Mouse (Mus musculus) testis, postnatal 14 days (tissue): ENCODE data around the gene Mfn1.

Experiments
- DNase-seq: peaks from one replicate; pipeline ENCODE4 v3.0.0; 2021; ENCODE audit warnings: low spot score

The Mfn1 gene

DNA sequence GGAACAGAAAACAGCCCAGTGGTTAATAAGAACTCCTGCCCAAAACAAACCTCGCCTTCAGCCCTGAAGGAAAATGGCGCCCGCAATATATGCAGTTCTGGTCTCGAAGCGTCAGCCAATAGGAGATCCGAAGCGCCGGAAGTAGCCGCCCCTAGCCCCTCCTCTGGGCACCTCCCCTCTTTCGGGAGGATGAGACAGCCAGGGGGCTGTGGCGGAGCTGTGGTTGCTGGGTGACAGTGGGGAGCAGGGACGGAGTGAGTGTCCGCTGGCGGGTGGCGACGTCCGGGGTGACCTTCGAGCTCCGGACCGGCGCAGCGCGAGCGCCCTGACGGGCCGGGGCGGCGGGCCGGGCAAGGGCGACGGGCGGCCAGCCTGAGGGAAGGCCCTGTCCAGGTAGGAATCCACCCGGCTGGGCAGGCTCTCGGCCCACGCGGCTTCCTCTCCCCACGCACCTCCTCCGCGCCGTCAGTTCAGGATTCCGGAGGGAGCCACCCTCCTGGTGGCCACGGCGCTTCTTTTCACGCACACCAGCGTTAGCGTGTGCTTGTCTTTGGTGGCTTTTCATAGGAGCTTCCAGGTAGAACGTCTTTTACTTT is at the start of gene Mfn1:
TSS of gene Mfn1 (plus strand) at position 163 of the 596 bp plus-strand sequence.
- DNase-seq = peak; percentile 95

GRCm38 (mm10) chr3:32479961-32480360 is 49.3 kb upstream of the Mfn1 start:
- DNase-seq = no peak

DNA sequence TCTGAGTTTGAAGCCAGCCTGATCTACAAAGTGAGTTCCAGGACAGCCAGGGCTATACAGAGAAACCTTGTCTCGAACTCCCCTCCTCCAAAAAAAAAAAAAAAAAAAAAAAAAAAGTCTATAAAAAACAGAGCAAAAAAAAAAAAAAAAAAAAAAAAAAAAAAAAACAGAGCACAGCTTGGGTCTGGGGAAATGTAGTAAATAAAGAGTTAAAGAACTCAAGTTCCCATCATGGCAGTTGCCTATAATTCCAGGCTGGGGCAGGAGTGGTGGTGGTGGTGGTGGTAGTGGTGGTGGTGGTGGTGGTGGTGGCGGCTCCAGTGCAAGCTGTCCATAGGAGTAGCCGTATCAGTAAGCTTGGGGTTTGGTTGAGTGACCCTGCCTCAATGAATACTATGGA is 46.2 kb upstream of the Mfn1 start:
- DNase-seq = no peak

DNA sequence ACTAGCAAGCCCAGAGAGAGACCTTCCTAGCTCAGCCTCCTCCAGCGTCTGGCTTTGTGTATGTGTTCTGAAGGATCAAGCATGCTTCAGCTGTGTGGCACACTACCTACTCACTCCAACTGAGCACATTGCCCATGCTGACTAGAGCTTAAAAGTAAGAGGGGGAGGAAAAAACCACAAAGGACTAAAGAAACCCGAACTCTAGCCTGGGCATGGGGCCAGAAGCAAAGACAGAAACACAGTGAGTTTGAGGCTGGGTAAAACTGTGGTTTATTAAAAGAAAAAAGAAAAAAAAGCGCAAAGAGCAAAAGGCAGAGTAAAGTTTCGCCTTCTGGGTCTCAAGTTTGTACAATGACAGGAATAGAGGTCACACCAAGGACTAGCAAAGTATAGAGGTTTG is 42.7 kb upstream of the Mfn1 start:
- DNase-seq = no peak

- DNase-seq = no peak
Observed at GRCm38 (mm10) chr3:32488172-32488571, 41.1 kb upstream of the Mfn1 start.

- DNase-seq = no peak
Observed at GRCm38 (mm10) chr3:32490076-32490927, 39.0 kb upstream of the Mfn1 start.

DNA sequence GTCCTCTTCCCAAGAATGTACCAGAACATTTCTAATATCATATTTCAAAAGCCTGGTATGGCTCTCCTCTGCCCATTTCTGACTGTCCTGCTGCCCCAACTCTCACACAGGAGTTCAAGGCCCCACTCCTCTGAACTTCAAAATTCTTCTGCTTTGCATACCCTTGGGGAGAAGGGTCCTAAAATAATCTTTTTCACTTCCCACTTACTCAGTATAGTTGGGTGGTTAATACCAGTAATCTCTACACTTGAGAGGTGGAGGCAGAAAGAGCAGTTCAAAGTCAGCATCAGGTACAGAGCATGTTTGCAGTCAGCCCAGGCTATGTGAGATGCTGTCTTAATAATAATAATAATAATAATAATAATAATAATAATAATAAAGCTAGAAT is 38.3 kb upstream of the Mfn1 start:
- no peak for DNase-seq

DNA sequence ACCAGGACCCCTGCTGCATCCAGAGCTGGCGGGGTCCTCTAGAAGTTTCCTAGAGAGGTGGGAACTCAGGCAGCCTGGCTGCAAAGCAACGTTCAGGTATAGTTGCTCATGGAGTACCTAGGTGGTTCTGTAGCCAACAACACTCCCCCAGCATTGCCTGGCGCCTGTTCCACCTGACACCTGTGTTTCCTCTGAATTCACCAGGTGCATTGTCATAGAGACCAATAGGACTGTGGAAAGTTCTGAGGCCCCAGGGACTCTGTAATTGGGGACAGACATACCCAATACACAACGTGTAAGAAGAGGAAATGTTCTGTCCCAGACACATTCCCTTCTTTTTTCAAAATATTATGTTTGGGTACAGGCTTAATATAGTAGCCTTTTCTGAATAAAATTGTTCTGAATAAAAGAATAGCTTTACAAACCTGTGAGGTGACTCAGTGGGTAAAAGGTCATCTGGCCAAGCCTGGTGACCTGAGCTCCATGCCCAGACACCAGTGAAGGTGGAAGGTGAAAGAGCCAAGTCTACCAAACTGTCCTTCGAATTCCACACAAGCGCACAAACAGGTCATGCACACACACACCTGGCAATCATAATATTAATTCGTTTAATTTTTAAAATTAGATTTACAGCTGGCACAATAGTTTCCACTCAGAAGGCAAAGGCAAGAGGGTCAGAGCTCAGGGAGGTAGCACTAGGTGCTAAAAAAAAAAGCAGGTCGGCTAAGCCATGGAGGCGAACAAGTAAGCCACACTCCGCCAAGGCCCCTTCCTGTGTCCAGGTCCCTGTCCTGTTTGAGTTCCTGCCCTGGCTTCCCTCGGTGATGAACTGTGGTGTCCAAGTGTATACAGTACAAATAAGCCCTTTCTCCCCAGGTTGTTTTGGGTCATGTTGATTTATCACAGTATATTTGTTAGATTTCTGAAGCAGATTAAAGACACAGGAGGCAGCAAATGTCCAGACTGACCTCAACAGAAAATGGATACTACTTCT is 36.9 kb upstream of the Mfn1 start, which contains the start of gene Kcnmb3:
TSS of gene Kcnmb3 (minus strand) at position 135 of the 994 bp plus-strand sequence.
- no peak for DNase-seq

GRCm38 (mm10) chr3:32494387-32495087 is 34.7 kb upstream of the Mfn1 start:
- no peak for DNase-seq

- DNase-seq = no peak
Observed at GRCm38 (mm10) chr3:32495088-32495770, 34.0 kb upstream of the Mfn1 start.

DNA sequence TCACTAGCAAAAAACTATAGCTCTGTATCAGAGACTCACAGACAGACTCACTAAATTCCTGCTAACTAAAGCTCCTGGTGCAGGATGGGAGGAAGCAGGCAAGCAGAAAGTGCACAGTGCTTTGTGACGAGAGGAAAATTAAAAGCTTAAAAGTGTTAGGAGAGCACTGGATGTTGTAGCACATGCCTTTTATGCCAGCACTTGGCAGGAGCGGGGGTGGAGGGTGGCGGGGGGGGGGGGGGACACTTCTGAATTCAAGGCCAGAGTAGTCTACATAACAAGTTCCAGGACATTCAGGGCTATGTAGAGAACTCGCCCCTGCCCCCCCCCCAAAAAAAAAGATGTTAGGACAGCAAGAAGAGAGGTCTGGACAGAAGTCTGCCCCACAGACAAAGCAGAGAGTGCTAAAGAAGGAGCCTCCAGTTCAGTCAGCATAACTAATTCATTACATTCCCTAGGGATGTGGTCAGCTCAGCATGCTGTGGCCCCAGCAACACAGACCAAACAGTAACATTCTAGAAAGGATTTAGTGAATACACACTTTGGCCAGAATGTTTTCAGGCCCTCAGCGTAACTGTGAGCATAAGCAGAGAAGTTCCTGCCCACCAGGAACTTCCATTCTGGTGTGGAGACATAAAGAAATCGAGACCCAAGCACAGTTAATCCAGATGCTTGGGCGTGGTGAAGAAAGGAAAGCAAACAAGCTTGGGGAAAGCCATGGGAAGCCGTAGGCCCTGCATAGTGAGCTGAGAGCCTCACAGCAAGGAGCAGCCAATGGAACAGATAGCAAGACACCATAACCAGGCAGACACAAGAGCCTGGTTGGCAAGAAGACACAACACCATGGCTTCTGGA is 33.2 kb upstream of the Mfn1 start:
- no peak for DNase-seq

DNA sequence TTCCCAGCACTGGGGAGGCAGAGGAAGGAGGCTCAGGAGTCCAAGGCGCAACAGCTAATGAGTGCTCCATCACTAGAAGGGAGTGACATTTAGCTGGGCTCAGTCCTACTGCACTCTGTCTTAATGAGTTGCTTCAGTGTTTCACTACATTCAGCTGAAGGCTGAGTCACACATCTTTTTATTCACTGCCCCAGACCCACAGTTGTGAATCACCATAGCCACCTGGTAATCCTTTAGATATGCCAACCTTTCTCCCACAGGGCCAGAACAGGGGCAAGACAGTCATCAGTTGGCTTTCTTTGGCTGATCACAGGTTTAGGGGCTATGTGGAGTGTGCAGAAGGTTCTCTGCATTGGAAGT is 32.6 kb upstream of the Mfn1 start:
- DNase-seq = no peak

- DNase-seq = no peak
Observed at GRCm38 (mm10) chr3:32500346-32500745, 28.9 kb upstream of the Mfn1 start.

GRCm38 (mm10) chr3:32505841-32506240 is 23.4 kb upstream of the Mfn1 start:
- no peak for DNase-seq

DNA sequence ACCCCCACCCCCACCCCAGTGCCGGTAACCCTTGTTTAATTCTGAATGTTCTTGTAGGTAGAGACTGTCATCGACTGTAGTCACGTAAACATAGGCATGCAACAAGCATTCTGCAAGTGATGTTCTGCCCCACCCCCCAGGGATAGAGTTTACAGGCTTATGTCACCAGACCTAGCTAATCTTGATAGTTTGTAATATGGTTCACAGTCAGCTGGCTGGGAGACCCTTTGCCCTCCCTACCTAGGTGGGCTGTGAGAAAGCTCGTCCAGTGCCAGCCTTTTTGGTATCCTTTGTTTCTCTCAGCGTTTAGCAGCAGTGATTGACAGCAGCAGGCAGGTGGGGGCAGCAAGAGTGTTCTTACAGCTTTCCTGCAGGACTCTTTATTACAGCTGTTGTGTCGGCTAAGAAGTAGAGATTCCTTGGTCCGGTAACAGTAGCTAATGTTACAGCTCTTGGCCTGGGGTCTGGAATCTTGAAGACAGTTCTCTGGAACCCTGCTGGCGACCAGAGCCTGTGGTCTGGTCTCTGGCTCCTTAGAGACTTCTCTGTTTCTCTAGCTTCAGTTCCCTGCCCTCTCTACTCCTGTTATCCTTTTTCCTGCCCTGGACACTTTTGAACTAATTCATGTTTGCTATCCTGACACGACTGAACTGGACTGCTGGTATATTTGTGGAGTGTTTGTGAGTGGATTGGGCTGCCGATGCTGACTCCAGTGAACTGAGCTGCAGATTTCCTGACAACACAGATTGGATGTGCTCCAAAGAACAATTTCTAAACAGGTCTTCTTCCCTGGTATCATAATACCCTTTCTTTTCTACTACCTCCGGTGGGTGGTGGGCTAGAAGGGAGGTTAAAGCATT is 22.7 kb upstream of the Mfn1 start:
- no peak for DNase-seq

DNA sequence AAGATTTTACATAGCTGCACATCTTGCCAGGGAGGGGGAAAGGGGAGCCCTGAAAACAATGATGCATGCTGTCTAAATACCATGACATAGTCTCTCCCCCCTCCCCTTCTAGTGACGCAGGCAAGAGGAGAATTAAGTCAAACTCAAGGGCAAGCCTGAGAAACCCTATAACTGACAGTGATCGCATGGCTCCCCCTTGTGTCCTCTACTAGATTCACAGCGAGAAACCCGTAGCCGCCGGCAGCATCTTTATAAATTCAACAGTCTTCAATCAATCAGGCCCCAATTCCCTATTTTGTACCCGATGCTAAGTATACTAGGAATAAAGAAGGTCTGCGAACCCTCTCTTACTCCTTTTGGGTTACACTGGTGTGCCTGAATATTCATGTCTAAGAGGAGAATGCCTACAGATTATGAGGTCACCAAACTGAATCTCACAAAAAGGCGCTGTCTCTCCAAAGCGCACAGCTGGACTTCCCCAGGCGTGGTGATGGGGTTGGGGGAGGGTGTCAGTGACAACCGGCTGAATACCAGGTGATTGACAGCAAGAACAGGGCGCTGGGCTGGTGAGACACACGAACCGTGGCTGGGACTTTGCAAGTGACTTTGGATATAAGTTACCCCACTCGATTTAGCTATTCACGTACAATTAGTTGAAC is 20.5 kb upstream of the Mfn1 start:
- no peak for DNase-seq

DNA sequence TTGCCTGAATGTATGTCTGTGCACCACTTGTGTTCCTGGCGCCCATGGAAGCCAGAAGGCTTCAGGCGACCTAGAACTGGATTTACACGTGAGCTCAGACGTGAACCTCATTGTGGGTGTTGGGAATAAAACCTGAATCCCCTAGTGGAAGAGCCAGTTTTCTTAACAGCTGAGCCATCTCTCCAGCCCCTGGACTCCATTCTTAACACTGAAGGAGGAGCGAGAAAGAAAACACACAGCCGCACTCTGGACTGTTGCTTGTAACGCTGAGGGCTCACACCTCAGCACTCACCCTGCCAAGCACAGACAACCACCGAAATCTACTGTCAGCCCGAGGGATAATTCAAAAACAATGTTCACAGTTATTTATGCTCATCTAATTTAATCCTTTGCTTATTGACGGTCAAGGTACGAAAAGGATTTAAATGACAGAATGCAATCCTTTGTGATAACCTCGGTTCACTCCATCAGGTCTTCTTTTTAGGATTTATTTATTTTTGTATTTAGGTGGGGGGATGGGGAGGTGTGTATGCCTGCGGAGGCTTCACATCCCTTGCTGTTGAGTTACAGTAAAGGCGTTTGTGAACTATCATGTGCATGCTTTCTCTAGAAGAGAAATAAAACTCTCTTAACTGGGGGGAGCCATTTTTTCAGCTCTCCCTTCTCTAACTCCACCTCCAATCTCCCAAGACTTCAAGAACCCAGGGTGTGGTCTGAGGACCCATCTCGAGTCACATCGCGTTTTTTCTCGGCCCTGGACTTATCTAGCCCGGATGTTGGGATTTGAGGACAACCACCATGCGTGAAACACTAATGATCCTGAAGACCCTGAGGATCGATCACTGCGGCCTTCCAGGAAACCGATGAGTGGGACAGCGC is 19.5 kb upstream of the Mfn1 start, which contains the start of gene Zfp639:
TSS of gene Zfp639 (plus strand) at position 764 of the 879 bp plus-strand sequence.
- no peak for DNase-seq
